Mouse (Mus musculus): Measurements from ENCODE around the gene Irak1bp1. TPM values are rescaled to one million over a fixed set of nuclear protein-coding genes. Genes with fewer than 3 reads are reported as not detected.

Irak1bp1 gene
- polyA plus RNA-seq, 1 experiment from 2014 or later = 26.7 TPM

Other genes with a start within 250 kb of the Irak1bp1 start
- gene Phip, start 146.0 kb downstream of the Irak1bp1 start, polyA plus RNA-seq (2016; fragmentation: Nextera tagmentation; extraction: Ambion mirVana) = 132 and 144 TPM in 2 replicates

All from hindbrain, embryonic 12.5 days (tissue).